Mouse (Mus musculus): Measurements from ENCODE around the gene Gmip. TPM values are rescaled to one million over a fixed set of nuclear protein-coding genes. Genes with fewer than 3 reads are reported as not detected.

The Gmip gene
- polyA plus RNA-seq, 1 experiment from 2014 or later: 5.0 TPM

- H3K27ac ChIP-seq: no peak overlapping the region
- WGBS (ENCODE audit: insufficient replicate concordance): 84% methylated on average over 10 of the region's 10 CpGs
- no peak for DNase-seq
- no peak overlapping the region for H3K4me2 ChIP-seq
- H3K36me3 ChIP-seq: peaks cover 82% of the 10 kb centered on the region
- H3K4me1 ChIP-seq (replicated peaks): peaks cover 12% of the 10 kb centered on the region
- H3K4me3 ChIP-seq (replicated peaks): no peak overlapping the region
- H3K9me3 ChIP-seq (replicated peaks): no peaks in the 10 kb centered on the region
- ATAC-seq (ENCODE audit: low read depth): no peak
- H3K27me3 ChIP-seq: no peaks in the 10 kb centered on the region
- no peak overlapping the region for H3K9ac ChIP-seq
Measured at GRCm38 (mm10) chr8:69805086-69805485, 3.4 kb upstream of the Gmip start.

- no peak for ATAC-seq (ENCODE audit: low read depth)
- no peaks in the 10 kb centered on the region for H3K27me3 ChIP-seq
- no peak overlapping the region for H3K27ac ChIP-seq
- peaks cover 78% of the 10 kb centered on the region for H3K36me3 ChIP-seq
- no peak for DNase-seq
- H3K4me1 ChIP-seq (replicated peaks): peaks cover 12% of the 10 kb centered on the region
- H3K9me3 ChIP-seq (replicated peaks): no peaks in the 10 kb centered on the region
- no peak overlapping the region for H3K4me3 ChIP-seq (replicated peaks)
- WGBS (ENCODE audit: insufficient replicate concordance): 88% methylated on average over 9 of the region's 9 CpGs
- no peak overlapping the region for H3K4me2 ChIP-seq
- no peak overlapping the region for H3K9ac ChIP-seq
Measured at GRCm38 (mm10) chr8:69805491-69805890, 3.0 kb upstream of the Gmip start.

- Histone ChIP-seq H3K9ac (no peak overlapping the region), H3K9me3 (replicated peaks) (no peaks in the 10 kb centered on the region), H3K4me1 (replicated peaks) (peaks cover 12% of the 10 kb centered on the region), H3K4me2 (no peak overlapping the region), H3K4me3 (replicated peaks) (no peak overlapping the region), H3K36me3 (peaks cover 63% of the 10 kb centered on the region), H3K27me3 (no peaks in the 10 kb centered on the region), H3K27ac (no peak overlapping the region)
- no peak for ATAC-seq (ENCODE audit: low read depth)
- DNase-seq: no peak
- WGBS (ENCODE audit: insufficient replicate concordance): 87% methylated on average over 5 of the region's 5 CpGs
Measured at GRCm38 (mm10) chr8:69807236-69807635, 1.2 kb upstream of the Gmip start.

GRCm38 (mm10) chr8:69808864-69809403 is 455 bp downstream of the Gmip start:
- H3K4me3 ChIP-seq (replicated peaks): peak overlapping the region; percentile 65
- peaks cover 12% of the 10 kb centered on the region for H3K4me1 ChIP-seq (replicated peaks)
- no peaks in the 10 kb centered on the region for H3K27me3 ChIP-seq
- no peak overlapping the region for H3K27ac ChIP-seq
- ATAC-seq (ENCODE audit: low read depth) (0 out of 2 replicates have a peak, but pooled peaks have one; percentile 12), DNase-seq (no peak)
- under 1% methylated on average over 23 of the region's 23 CpGs for WGBS (ENCODE audit: insufficient replicate concordance)
- H3K9me3 ChIP-seq (replicated peaks): no peaks in the 10 kb centered on the region
- H3K9ac ChIP-seq: peak overlapping the region; percentile 73
- H3K4me2 ChIP-seq: peak overlapping the region; percentile 94
- H3K36me3 ChIP-seq: peaks cover 53% of the 10 kb centered on the region

GRCm38 (mm10) chr8:69809820-69810219 is 1.3 kb downstream of the Gmip start:
- H3K9ac ChIP-seq: no peak overlapping the region
- 44% methylated on average over 3 of the region's 3 CpGs for WGBS (ENCODE audit: insufficient replicate concordance)
- H3K27me3 ChIP-seq: no peaks in the 10 kb centered on the region
- H3K4me2 ChIP-seq: peak overlapping the region; percentile 94; the same call in 1 of the 2 replicates
- H3K4me1 ChIP-seq (replicated peaks): peaks cover 12% of the 10 kb centered on the region
- H3K27ac ChIP-seq: no peak overlapping the region
- DNase-seq: no peak
- ATAC-seq (ENCODE audit: low read depth): no peak
- no peaks in the 10 kb centered on the region for H3K9me3 ChIP-seq (replicated peaks)
- H3K36me3 ChIP-seq: peaks cover 53% of the 10 kb centered on the region
- 0 out of 2 replicates have a peak overlapping the region, but pooled peaks have one; percentile 65 for H3K4me3 ChIP-seq (replicated peaks)

GRCm38 (mm10) chr8:69814881-69815280 is 6.4 kb downstream of the Gmip start:
- Histone ChIP-seq H3K9me3 (replicated peaks) (no peaks in the 10 kb centered on the region), H3K36me3 (peaks cover 44% of the 10 kb centered on the region), H3K4me1 (replicated peaks) (no peaks in the 10 kb centered on the region), H3K27ac (no peak overlapping the region), H3K27me3 (no peaks in the 10 kb centered on the region), H3K4me2 (no peak overlapping the region), H3K9ac (no peak overlapping the region), H3K4me3 (replicated peaks) (no peak overlapping the region)
- ATAC-seq (ENCODE audit: low read depth): no peak
- WGBS (ENCODE audit: insufficient replicate concordance): 76% methylated on average over 2 of the region's 2 CpGs
- DNase-seq: no peak

GRCm38 (mm10) chr8:69815396-69815795 is 6.9 kb downstream of the Gmip start:
- H3K4me1 ChIP-seq (replicated peaks): no peaks in the 10 kb centered on the region
- H3K27me3 ChIP-seq: no peaks in the 10 kb centered on the region
- no peak overlapping the region for H3K4me3 ChIP-seq (replicated peaks)
- H3K27ac ChIP-seq: no peak overlapping the region
- H3K4me2 ChIP-seq: no peak overlapping the region
- DNase-seq (no peak), ATAC-seq (ENCODE audit: low read depth) (no peak)
- peaks cover 44% of the 10 kb centered on the region for H3K36me3 ChIP-seq
- H3K9me3 ChIP-seq (replicated peaks): no peaks in the 10 kb centered on the region
- WGBS (ENCODE audit: insufficient replicate concordance): 93% methylated on average over 4 of the region's 4 CpGs
- no peak overlapping the region for H3K9ac ChIP-seq

- ATAC-seq (ENCODE audit: low read depth) (no peak), DNase-seq (no peak)
- H3K27me3 ChIP-seq: no peaks in the 10 kb centered on the region
- peaks cover 27% of the 10 kb centered on the region for H3K4me1 ChIP-seq (replicated peaks)
- H3K4me2 ChIP-seq: no peak overlapping the region
- WGBS (ENCODE audit: insufficient replicate concordance): 74% methylated on average over 9 of the region's 9 CpGs
- H3K27ac ChIP-seq: no peak overlapping the region
- H3K4me3 ChIP-seq (replicated peaks): no peak overlapping the region
- H3K36me3 ChIP-seq: peaks cover 19% of the 10 kb centered on the region
- H3K9ac ChIP-seq: no peak overlapping the region
- H3K9me3 ChIP-seq (replicated peaks): no peaks in the 10 kb centered on the region
Measured at GRCm38 (mm10) chr8:69820466-69820865, 12.0 kb downstream of the Gmip start.

- H3K4me1 ChIP-seq (replicated peaks): peaks cover 27% of the 10 kb centered on the region
- H3K4me2 ChIP-seq: peak overlapping the region; percentile 75
- H3K4me3 ChIP-seq (replicated peaks): peak overlapping the region; percentile 57
- 2% methylated on average over 13 of the region's 22 CpGs for WGBS (ENCODE audit: insufficient replicate concordance)
- H3K36me3 ChIP-seq: peaks cover 11% of the 10 kb centered on the region
- H3K27me3 ChIP-seq: no peaks in the 10 kb centered on the region
- 0 out of 2 replicates have a peak, but pooled peaks have one; percentile 18 for ATAC-seq (ENCODE audit: low read depth)
- H3K9me3 ChIP-seq (replicated peaks): no peaks in the 10 kb centered on the region
- DNase-seq: no peak
- peak overlapping the region; percentile 65 for H3K9ac ChIP-seq
- H3K27ac ChIP-seq: no peak overlapping the region
Measured at GRCm38 (mm10) chr8:69821971-69822385, 13.5 kb downstream of the Gmip start.

GRCm38 (mm10) chr8:69822386-69823191 is 14.1 kb downstream of the Gmip start, which contains the start of gene Lpar2:
Gene Lpar2 (plus strand): TSS chr8:69822429.
- no peak within 1 kb of the TSS for H3K27ac ChIP-seq
- no peaks in the 10 kb centered on the region for H3K27me3 ChIP-seq
- H3K4me2 ChIP-seq: peak within 1 kb of the TSS; percentile 75
- DNase-seq (peak; percentile 52), ATAC-seq (ENCODE audit: low read depth) (peak; percentile 64)
- peak within 1 kb of the TSS; percentile 57 for H3K4me3 ChIP-seq (replicated peaks)
- no peaks in the 10 kb centered on the region for H3K9me3 ChIP-seq (replicated peaks)
- H3K4me1 ChIP-seq (replicated peaks): peaks cover 27% of the 10 kb centered on the region
- peaks cover 5% of the 10 kb centered on the region for H3K36me3 ChIP-seq
- WGBS (ENCODE audit: insufficient replicate concordance): 5% methylated on average over 33 of the region's 35 CpGs
- peak within 1 kb of the TSS; percentile 65 for H3K9ac ChIP-seq

GRCm38 (mm10) chr8:69826371-69826770 is 17.9 kb downstream of the Gmip start:
- DNase-seq (no peak), ATAC-seq (ENCODE audit: low read depth) (no peak)
- Histone ChIP-seq H3K36me3 (no peaks in the 10 kb centered on the region), H3K4me3 (replicated peaks) (no peak overlapping the region), H3K9me3 (replicated peaks) (no peaks in the 10 kb centered on the region), H3K4me2 (no peak overlapping the region), H3K27me3 (no peaks in the 10 kb centered on the region), H3K4me1 (replicated peaks) (peaks cover 27% of the 10 kb centered on the region), H3K9ac (no peak overlapping the region), H3K27ac (no peak overlapping the region)
- WGBS (ENCODE audit: insufficient replicate concordance): 81% methylated on average over 12 of the region's 12 CpGs

Measured in liver, embryonic 13.5 days (tissue).